Mouse (Mus musculus): Measurements from ENCODE around the gene Gm525.

The Gm525 gene

GRCm38 (mm10) chr11:89098930-89099329 is 25.3 kb downstream of the Gm525 start:
- DNase-seq: peak; percentile 53

DNA sequence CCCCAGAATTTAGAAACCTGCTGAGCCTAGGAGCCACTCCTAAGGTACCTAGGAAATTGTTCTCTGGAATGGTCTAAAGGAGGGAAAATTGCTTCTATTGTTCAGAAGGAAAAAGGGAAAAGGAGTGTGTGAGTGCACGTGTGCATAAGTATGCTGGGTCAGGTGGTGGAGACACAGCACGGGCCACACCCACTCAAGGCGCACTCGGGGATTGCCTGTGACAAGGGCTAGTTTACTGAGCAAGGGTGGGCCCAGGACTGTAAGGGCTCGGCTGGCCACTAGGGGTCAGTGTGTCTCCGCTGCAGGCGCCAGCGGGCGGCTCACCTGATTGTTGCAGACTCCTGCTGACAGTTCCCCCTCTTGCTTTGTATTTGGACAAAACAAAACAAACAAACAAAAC is 26.8 kb downstream of the Gm525 start:
- DNase-seq: peak; percentile 97

GRCm38 (mm10) chr11:89100826-89101321 is 27.2 kb downstream of the Gm525 start:
- DNase-seq: peak; percentile 67

DNA sequence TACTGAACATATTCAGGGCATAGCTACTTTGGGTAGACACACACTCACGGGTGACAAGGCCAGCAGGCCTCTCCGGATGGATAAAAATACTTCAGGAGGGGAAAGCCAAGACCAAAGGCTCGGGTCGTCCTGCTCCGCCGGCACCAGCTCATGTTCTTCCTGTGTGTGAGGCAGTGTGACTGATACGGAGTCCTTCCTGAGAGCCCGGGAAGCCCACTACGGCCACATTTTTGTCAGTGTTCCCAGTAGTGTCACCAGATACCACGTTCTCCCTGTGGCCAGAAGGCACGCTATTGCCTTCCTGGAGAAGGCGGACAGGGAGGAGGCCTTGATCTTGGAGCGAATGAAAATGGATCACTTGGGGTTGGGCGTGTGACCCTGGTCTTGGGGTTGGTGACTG is 29.5 kb downstream of the Gm525 start:
- DNase-seq: no peak

- DNase-seq: no peak
These were observed 31.6 kb downstream of the Gm525 start for GRCm38 (mm10) chr11:89105211-89105610.

- DNase-seq: peak; percentile 64
These were observed 32.2 kb downstream of the Gm525 start for GRCm38 (mm10) chr11:89105823-89106222.

DNA sequence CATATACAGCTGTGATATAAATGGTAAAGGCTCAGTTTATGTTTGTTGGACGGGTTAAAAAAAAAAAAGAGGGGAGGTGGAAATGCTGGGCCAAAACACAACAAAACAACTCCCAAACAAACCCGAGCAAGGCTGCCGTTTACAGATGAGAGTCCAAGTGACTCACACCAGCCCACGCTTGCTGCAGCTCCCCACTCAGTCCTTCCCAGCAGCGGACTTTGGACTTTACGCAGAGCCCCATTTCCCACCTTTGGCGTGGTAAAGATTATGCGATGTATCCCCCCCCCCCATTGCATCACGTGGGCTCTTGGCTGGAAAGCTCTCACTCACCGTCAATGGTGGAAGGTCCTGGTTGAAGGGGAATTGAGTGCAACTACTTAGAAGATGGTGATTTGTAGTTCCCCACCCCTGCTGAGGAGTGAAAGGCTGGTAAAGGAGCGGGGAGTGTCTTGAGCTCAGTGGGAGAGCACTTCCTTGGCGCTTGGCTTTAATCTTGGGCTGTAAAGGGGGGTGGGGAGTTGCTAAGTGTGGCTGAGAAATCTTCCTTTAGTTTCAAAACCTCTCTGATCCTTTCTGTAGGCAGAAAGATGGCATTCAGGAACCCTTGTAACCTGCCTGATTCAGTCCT is 33.7 kb downstream of the Gm525 start:
- no peak for DNase-seq

GRCm38 (mm10) chr11:89124411-89124810 is 50.8 kb downstream of the Gm525 start:
- peak; percentile 35 for DNase-seq

DNA sequence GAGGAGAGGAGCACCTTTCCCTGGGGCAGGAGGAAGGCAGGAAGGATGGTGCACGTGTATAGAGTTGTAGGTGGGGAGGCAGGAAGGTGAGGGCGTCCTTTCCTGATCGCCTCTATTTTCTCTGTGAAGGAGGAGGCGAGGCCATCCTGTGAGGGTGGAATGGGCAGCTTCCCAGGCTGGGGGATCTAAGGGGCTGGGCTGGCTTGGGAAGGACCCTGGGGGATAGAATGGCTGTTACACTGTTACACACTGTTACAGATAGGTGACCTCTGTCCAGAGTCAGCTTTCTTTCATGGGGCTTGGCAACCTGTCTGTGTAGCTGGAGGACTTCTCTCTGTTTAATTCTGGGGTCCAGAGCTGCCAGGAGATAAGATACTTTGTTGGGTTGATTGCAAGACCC is 57.2 kb downstream of the Gm525 start:
- no peak for DNase-seq

DNA sequence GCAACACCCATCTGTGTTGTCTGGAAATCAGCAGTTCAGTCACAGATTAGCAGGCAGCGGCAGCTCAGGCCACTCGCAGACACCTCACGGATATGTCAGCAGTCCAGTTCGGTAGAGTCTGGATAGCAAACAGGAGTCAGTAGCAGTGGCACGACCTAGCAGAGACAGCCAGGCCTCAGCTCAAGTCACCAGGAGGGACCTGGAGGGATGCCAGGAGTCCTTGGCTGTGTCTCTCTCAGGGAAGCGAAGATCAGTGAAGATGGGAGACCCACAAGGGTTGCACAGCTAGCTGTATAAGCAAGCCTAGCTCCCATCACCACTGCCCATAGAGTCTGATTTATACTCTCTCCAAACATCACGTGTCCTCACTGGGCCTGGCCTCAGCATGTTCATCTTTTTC is 58.8 kb downstream of the Gm525 start:
- no peak for DNase-seq

GRCm38 (mm10) chr11:89134211-89134610 is 60.6 kb downstream of the Gm525 start:
- no peak for DNase-seq

DNA sequence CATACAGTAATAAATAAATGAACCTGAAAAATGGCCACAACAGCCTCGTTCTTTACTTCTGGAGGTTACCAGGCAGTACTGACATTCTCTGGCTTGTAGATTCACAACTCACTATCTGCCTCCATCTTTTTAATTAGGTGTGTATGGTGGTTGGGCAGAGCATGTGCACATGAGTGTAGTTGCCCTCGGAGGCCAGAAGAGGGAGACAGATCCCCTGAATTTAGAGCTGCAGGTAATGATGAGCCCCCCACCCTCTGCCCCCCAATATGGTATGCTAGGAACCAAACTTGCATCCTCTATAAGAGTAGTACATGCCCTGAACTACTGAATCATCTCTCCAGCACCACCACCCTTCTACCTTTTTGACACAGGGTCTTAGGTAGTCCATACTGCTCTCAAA is 64.3 kb downstream of the Gm525 start:
- no peak for DNase-seq
